Mouse (Mus musculus): ENCODE data around the gene Lrrc1. TPM values are rescaled to one million over a fixed set of nuclear protein-coding genes. Genes with fewer than 3 reads are reported as not detected.

Gene Lrrc1
- polyA plus RNA-seq, 1 experiment, result 106 TPM

DNA sequence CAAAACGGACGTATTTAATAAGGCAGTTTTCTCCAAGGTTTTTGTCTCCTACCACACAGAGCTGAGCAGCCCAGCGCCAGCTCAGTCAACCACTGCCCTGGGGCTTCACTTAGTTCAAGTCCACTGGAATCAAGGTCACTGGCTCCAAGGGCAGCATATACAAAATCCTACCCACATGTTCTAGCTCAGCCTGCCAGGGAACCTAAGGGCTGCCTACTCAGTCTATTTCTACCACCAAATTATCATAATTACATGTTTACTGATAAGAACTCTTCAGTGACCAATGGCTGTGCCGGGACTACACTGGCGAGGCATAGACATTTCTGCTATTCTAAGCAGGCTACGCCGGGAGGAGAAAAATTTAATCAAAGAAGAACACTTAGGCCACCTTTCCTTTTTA is 80.8 kb downstream of the Lrrc1 start:
- no peak for TF ChIP-seq CTCF (IDR thresholded peaks at IDR 0.05; ENCODE audit: control insufficient read depth, insufficient read depth, insufficient replicate concordance, low read depth, low read length)
- TF ChIP-seq POLR2A (IDR thresholded peaks at IDR 0.05; ENCODE audit: control insufficient read depth, low read depth, low read length), result no peak

DNA sequence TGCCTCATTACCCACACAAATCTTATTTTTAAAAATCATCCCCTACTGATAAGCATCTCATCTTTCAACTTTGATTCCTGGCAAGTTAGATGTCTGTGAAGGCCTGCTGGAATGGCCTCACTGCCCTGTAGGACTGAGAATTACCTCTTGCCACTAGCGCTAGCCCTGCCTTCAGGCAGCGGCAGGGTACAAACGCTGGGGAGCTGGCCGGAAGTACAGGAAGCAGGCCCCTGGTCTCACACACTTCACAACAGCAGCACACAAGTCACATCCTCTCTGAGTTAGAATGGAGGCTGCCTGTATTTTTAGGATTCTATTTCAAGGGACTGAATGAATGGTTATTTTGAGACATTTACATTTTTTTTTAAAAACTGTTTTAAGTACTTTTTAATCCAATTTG is 81.5 kb downstream of the Lrrc1 start:
- Histone ChIP-seq H3K27me3 (ENCODE audit: control insufficient read depth, insufficient read depth, low read length) (no peaks in the 10 kb centered on the region), H3K36me3 (ENCODE audit: control insufficient read depth, insufficient read depth, low read length) (no peaks in the 10 kb centered on the region), H3K27ac (ENCODE audit: control insufficient read depth, insufficient read depth, low read depth, low read length) (no peak overlapping the region), H3K4me1 (ENCODE audit: control insufficient read depth, insufficient read depth, low read length) (no peaks in the 10 kb centered on the region), H3K4me3 (ENCODE audit: control insufficient read depth, low read depth, low read length) (no peak overlapping the region)
- no peak for TF ChIP-seq CTCF (IDR thresholded peaks at IDR 0.05; ENCODE audit: control insufficient read depth, insufficient read depth, insufficient replicate concordance, low read depth, low read length)
- TF ChIP-seq POLR2A (IDR thresholded peaks at IDR 0.05; ENCODE audit: control insufficient read depth, low read depth, low read length), result no peak

More for the DNA sequence above, 80.8 kb downstream of the Lrrc1 start:
- no peak overlapping the region for H3K27ac ChIP-seq (ENCODE audit: control insufficient read depth, insufficient read depth, low read depth, low read length)
- no peak overlapping the region for H3K4me3 ChIP-seq (ENCODE audit: control insufficient read depth, low read depth, low read length)
- H3K27me3 ChIP-seq (ENCODE audit: control insufficient read depth, insufficient read depth, low read length), result no peaks in the 10 kb centered on the region
- H3K36me3 ChIP-seq (ENCODE audit: control insufficient read depth, insufficient read depth, low read length), result no peaks in the 10 kb centered on the region
- no peaks in the 10 kb centered on the region for H3K4me1 ChIP-seq (ENCODE audit: control insufficient read depth, insufficient read depth, low read length)

DNA sequence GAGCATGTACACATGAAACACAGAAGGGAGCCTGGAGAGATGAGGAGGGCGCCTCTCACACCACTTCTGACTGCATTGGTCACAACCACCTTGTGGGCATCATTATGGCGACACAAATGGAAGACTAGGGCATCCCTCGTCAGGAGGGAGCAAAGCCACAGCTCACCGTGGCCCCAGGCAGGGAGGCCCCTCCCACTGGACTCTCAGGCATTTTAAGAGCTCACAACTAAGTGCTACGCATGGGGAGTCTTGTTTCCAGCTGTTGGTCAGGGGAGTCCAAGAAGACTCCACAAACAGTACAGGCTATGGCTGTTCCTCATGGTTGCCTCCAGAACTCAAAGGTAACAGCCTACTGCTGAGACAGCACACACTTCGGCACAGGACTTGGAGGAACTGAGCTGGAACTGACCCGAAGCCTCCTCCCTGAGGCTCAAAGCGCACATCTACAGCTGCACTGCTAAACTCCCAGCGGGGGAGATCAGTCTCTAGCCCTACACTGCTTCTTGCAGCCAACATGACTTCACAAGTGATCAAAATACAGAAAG is 83.2 kb downstream of the Lrrc1 start:
- no peaks in the 10 kb centered on the region for H3K27me3 ChIP-seq (ENCODE audit: control insufficient read depth, insufficient read depth, low read length)
- no peaks in the 10 kb centered on the region for H3K4me1 ChIP-seq (ENCODE audit: control insufficient read depth, insufficient read depth, low read length)
- no peak overlapping the region for H3K4me3 ChIP-seq (ENCODE audit: control insufficient read depth, low read depth, low read length)
- TF ChIP-seq CTCF (IDR thresholded peaks at IDR 0.05; ENCODE audit: control insufficient read depth, insufficient read depth, insufficient replicate concordance, low read depth, low read length) (no peak), POLR2A (IDR thresholded peaks at IDR 0.05; ENCODE audit: control insufficient read depth, low read depth, low read length) (no peak)
- no peak overlapping the region for H3K27ac ChIP-seq (ENCODE audit: control insufficient read depth, insufficient read depth, low read depth, low read length)
- no peaks in the 10 kb centered on the region; the same call in 1 of the 2 replicates for H3K36me3 ChIP-seq (ENCODE audit: control insufficient read depth, insufficient read depth, low read length)

DNA sequence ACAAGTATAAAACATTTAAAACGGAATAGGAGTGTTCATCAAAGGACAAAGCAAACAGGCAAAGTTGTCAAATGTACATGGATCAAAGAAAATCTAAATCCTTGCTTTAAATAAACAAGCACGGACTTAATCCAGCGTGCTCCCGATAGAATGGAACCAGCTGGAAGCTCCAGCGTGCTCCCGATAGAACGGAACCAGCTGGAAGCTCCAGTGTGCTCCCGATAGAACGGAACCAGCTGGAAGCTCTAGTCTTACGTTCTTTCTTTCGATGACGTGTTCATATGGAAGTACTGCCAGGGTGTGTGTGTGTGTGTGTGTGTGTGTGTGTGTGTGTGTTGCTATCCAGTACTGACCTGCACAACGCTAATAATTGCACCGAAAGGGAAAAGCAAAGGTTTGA is 84.3 kb downstream of the Lrrc1 start:
- TF ChIP-seq CTCF (IDR thresholded peaks at IDR 0.05; ENCODE audit: control insufficient read depth, insufficient read depth, insufficient replicate concordance, low read depth, low read length), result no peak
- no peak for TF ChIP-seq POLR2A (IDR thresholded peaks at IDR 0.05; ENCODE audit: control insufficient read depth, low read depth, low read length)
- H3K36me3 ChIP-seq (ENCODE audit: control insufficient read depth, insufficient read depth, low read length), result no peaks in the 10 kb centered on the region; the same call in 1 of the 2 replicates

DNA sequence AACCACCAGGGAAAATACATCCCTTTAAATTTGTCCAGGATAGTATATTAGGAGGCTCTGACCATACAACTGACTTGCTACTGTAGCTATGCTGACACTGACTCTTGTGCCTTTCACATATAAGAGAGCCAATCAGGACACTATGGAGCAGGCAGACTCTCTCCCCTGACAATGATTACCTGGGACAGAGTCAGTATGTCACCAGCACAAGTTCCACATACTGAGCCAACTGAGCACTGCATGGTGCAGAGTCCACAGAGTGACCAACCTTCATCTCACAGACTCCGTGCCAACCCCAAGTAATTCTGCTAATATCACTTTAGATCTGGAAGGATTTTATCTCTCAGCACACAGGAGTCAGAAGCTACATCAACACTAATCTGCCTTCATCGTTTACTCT is 85.3 kb downstream of the Lrrc1 start:
- no peaks in the 10 kb centered on the region; the same call in 1 of the 2 replicates for H3K36me3 ChIP-seq (ENCODE audit: control insufficient read depth, insufficient read depth, low read length)
- TF ChIP-seq CTCF (IDR thresholded peaks at IDR 0.05; ENCODE audit: control insufficient read depth, insufficient read depth, insufficient replicate concordance, low read depth, low read length) (no peak), POLR2A (IDR thresholded peaks at IDR 0.05; ENCODE audit: control insufficient read depth, low read depth, low read length) (no peak)

More for the DNA sequence above, 84.3 kb downstream of the Lrrc1 start:
- no peaks in the 10 kb centered on the region for H3K4me1 ChIP-seq (ENCODE audit: control insufficient read depth, insufficient read depth, low read length)
- H3K4me3 ChIP-seq (ENCODE audit: control insufficient read depth, low read depth, low read length), result no peak overlapping the region
- H3K27ac ChIP-seq (ENCODE audit: control insufficient read depth, insufficient read depth, low read depth, low read length), result no peak overlapping the region
- H3K27me3 ChIP-seq (ENCODE audit: control insufficient read depth, insufficient read depth, low read length), result no peaks in the 10 kb centered on the region

DNA sequence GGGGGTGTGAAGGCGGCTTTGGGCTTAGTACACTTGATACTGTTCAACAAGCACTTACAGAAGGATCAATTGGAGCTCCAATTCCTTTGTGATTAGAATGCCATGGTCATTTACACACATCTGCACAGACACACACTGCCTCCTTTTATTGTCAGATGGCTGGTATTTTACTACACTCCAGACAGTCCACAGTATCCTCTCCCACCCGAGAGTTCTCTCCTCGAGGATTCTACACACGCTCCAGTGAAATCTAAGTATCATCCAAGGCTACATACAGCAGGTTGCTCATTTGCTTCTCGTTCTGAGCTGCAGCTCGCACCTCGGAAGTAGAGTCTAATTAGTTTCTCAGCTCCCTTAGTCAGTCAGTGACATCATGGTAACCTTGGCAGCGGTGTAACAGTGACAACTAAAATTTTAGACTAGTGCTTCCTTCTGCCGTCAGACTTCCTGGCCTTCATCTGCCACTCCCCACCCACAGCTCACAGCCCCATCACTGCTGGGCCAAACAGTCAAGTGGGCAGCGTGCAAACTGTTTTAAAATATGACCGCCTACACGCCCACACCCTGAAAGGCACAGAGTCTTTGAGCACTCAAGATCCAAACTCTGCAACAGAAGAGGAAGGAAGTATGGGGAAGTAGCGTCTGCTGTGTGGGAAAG is 88.4 kb downstream of the Lrrc1 start:
- Histone ChIP-seq H3K4me1 (ENCODE audit: control insufficient read depth, insufficient read depth, low read length) (no peaks in the 10 kb centered on the region), H3K36me3 (ENCODE audit: control insufficient read depth, insufficient read depth, low read length) (no peaks in the 10 kb centered on the region; the same call in 1 of the 2 replicates), H3K4me3 (ENCODE audit: control insufficient read depth, low read depth, low read length) (no peak overlapping the region), H3K27ac (ENCODE audit: control insufficient read depth, insufficient read depth, low read depth, low read length) (no peak overlapping the region), H3K27me3 (ENCODE audit: control insufficient read depth, insufficient read depth, low read length) (no peaks in the 10 kb centered on the region)
- TF ChIP-seq CTCF (IDR thresholded peaks at IDR 0.05; ENCODE audit: control insufficient read depth, insufficient read depth, insufficient replicate concordance, low read depth, low read length), result no peak
- TF ChIP-seq POLR2A (IDR thresholded peaks at IDR 0.05; ENCODE audit: control insufficient read depth, low read depth, low read length), result no peak

More for the DNA sequence above, 85.3 kb downstream of the Lrrc1 start:
- Histone ChIP-seq H3K4me1 (ENCODE audit: control insufficient read depth, insufficient read depth, low read length) (no peaks in the 10 kb centered on the region), H3K4me3 (ENCODE audit: control insufficient read depth, low read depth, low read length) (no peak overlapping the region), H3K27me3 (ENCODE audit: control insufficient read depth, insufficient read depth, low read length) (no peaks in the 10 kb centered on the region), H3K27ac (ENCODE audit: control insufficient read depth, insufficient read depth, low read depth, low read length) (no peak overlapping the region)

DNA sequence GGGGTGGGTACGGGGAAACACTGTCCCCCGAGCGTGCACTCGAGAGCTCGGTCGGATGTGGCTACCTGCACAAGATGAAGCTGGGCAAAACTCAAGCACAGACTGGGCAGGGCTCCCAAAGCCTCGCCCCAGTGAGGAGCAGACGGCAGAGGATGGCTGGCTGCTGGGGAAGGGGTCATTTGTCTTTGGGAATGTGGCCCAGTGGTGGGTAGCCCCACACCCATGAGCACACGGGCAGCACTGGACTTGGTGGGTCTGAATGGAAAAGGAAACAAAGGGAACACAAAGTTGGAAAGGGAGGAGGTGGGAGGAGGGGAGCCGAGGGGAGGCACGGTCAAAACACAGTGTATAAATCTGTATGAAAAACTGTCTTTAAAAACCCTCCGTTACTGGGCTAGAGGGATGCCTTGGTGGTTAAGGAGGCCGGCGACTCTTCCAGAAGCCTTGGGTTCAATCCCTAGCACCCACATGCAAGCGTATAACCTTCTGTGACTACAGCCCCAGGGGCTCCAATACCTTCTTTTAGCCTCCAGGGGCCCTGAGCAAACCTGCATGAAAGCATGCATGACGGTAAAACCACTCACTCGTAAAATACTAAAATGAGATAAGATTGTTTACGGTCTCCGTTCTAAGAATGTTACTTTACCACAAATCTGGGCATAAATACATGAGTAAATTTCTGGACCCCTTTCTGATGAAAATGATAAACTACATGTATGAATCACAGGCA is 89.1 kb downstream of the Lrrc1 start:
- H3K36me3 ChIP-seq (ENCODE audit: control insufficient read depth, insufficient read depth, low read length), result no peaks in the 10 kb centered on the region; the same call in 1 of the 2 replicates
- no peaks in the 10 kb centered on the region for H3K4me1 ChIP-seq (ENCODE audit: control insufficient read depth, insufficient read depth, low read length)
- H3K27ac ChIP-seq (ENCODE audit: control insufficient read depth, insufficient read depth, low read depth, low read length), result no peak overlapping the region
- TF ChIP-seq POLR2A (IDR thresholded peaks at IDR 0.05; ENCODE audit: control insufficient read depth, low read depth, low read length), result no peak
- no peak for TF ChIP-seq CTCF (IDR thresholded peaks at IDR 0.05; ENCODE audit: control insufficient read depth, insufficient read depth, insufficient replicate concordance, low read depth, low read length)
- no peaks in the 10 kb centered on the region for H3K27me3 ChIP-seq (ENCODE audit: control insufficient read depth, insufficient read depth, low read length)
- no peak overlapping the region for H3K4me3 ChIP-seq (ENCODE audit: control insufficient read depth, low read depth, low read length)
